ENCODE assay signal across 18 mouse cellular contexts in genomic region chr4:103926682-103927081, GRCm38 (mm10).
DNase-seq lines count a peak whose midpoint lies in the region; ATAC-seq lines count a peak whose summit lies in the region.
"Had no signal": no experiment of that assay in that cellular context is flagged by ENCODE, and none has a peak within 500 bp of the region (broad histone marks: within the 10 kb centered on the region; RNA-seq: fewer than 3 reads in every experiment).

No protein-coding gene starts in this region.

- H3K36me3 ChIP-seq in heart, embryonic 10.5 days: no peaks in the 10 kb centered on the region
- no peaks in the 10 kb centered on the region for H3K36me3 ChIP-seq in kidney, embryonic 16.5 days (ENCODE audit: insufficient read depth, low read length)
- no peaks in the 10 kb centered on the region for H3K36me3 ChIP-seq in neural tube, embryonic 13.5 days
- H3K36me3 ChIP-seq: embryonic facial prominence, embryonic 13.5 days; limb, embryonic 15.5 days had no signal

- H3K27ac ChIP-seq in heart, embryonic 10.5 days: no peak overlapping the region
- no peak overlapping the region for H3K27ac ChIP-seq in kidney, embryonic 16.5 days (ENCODE audit: low read length)
- H3K27ac ChIP-seq in neural tube, embryonic 13.5 days (replicated peaks): no peak overlapping the region
- H3K27ac ChIP-seq: embryonic facial prominence, embryonic 13.5 days; left cerebral cortex, adult 2 months; limb, embryonic 15.5 days had no signal

- no peaks in the 10 kb centered on the region for H3K9me3 ChIP-seq in heart, embryonic 10.5 days
- H3K9me3 ChIP-seq in kidney, embryonic 16.5 days (ENCODE audit: low read length): no peaks in the 10 kb centered on the region
- no peaks in the 10 kb centered on the region for H3K9me3 ChIP-seq in neural tube, embryonic 13.5 days
- H3K9me3 ChIP-seq: embryonic facial prominence, embryonic 13.5 days; limb, embryonic 15.5 days had no signal

- no peaks in the 10 kb centered on the region for H3K27me3 ChIP-seq in heart, embryonic 10.5 days (ENCODE audit: insufficient read depth, poor library complexity, severe bottlenecking)
- H3K27me3 ChIP-seq in kidney, embryonic 16.5 days (ENCODE audit: insufficient read depth, low read length): no peaks in the 10 kb centered on the region
- H3K27me3 ChIP-seq in neural tube, embryonic 13.5 days: no peaks in the 10 kb centered on the region
- H3K27me3 ChIP-seq: embryonic facial prominence, embryonic 13.5 days; limb, embryonic 15.5 days had no signal

- 56% methylated on average over 5 of the region's 5 CpGs for WGBS in heart, embryonic 10.5 days
- WGBS in kidney, embryonic 16.5 days: 29% methylated on average over 5 of the region's 5 CpGs
- 41% methylated on average over 5 of the region's 5 CpGs for WGBS in neural tube, embryonic 13.5 days

- no peak overlapping the region for H3K4me2 ChIP-seq in kidney, embryonic 16.5 days (replicated peaks; ENCODE audit: low read depth, low read length)
- H3K4me2 ChIP-seq in neural tube, embryonic 13.5 days: no peak overlapping the region
- H3K4me2 ChIP-seq: embryonic facial prominence, embryonic 13.5 days; limb, embryonic 15.5 days had no signal

- no peak for ATAC-seq in kidney, embryonic 16.5 days (ENCODE audit: low FRiP score, low TSS enrichment)
- ATAC-seq in neural tube, embryonic 13.5 days (ENCODE audit: low read depth): 0 out of 2 replicates have a peak, but pooled peaks have one; percentile 32
- ATAC-seq: midbrain, embryonic 16.5 days had no signal

- no peak overlapping the region for H3K9ac ChIP-seq in kidney, embryonic 16.5 days (replicated peaks; ENCODE audit: low read length)
- H3K9ac ChIP-seq in neural tube, embryonic 13.5 days: no peak overlapping the region
- H3K9ac ChIP-seq: embryonic facial prominence, embryonic 13.5 days; limb, embryonic 15.5 days had no signal

- H3K4me3 ChIP-seq in heart, embryonic 10.5 days: no peak overlapping the region
- no peak overlapping the region for H3K4me3 ChIP-seq in kidney, embryonic 16.5 days (ENCODE audit: low read length)
- no peak overlapping the region for H3K4me3 ChIP-seq in neural tube, embryonic 13.5 days
- H3K4me3 ChIP-seq: embryonic facial prominence, embryonic 13.5 days; left cerebral cortex, adult 2 months; limb, embryonic 15.5 days had no signal

- no peaks in the 10 kb centered on the region for H3K4me1 ChIP-seq in heart, embryonic 10.5 days
- peaks cover 6% of the 10 kb centered on the region; the same call in 1 of the 2 replicates for H3K4me1 ChIP-seq in kidney, embryonic 16.5 days (ENCODE audit: insufficient read depth, low read length)
- H3K4me1 ChIP-seq in neural tube, embryonic 13.5 days (replicated peaks): peaks cover 16% of the 10 kb centered on the region; the same call in 1 of the 2 replicates
- H3K4me1 ChIP-seq: embryonic facial prominence, embryonic 13.5 days; limb, embryonic 15.5 days had no signal

- peak; percentile 15 to 31 for DNase-seq in heart, adult 9 months (ENCODE audit: low spot score in 2 of 2)
- DNase-seq in heart, embryonic 10.5 days (ENCODE audit: low spot score): no peak
- peak; percentile 3 to 4 for DNase-seq in kidney, postnatal 4 days
- no peak for DNase-seq in neural tube, embryonic 10.5 days (ENCODE audit: extremely low spot score, low spot score)
- no peak for DNase-seq in urinary bladder, postnatal 10 days (ENCODE audit: low spot score)
- DNase-seq: adrenal gland, postnatal 10 days; cerebellum, adult 11 months; cerebellum, postnatal 14 days; gastrocnemius, postnatal 10 days; kidney, adult 8-10 months; right cerebral cortex, adult 18-20 months; thymus, postnatal 4 days had no signal

Comparison
In these comparisons a context has a peak if more than half of its experiments do, and no peak if none do; other contexts are left out.
1. DNase-seq: peak in heart, adult 9 months (2 of 2) and kidney, postnatal 4 days (2 of 2); none in heart, embryonic 10.5 days (single experiment), neural tube, embryonic 10.5 days (single experiment) and urinary bladder, postnatal 10 days (single experiment).